Mouse (Mus musculus): ENCODE measurements around the gene Synrg.

- no peak for TF ChIP-seq MXI1 (IDR thresholded peaks at IDR 0.05; ENCODE audit: low read depth, low read length)
- TF ChIP-seq MAX (IDR thresholded peaks at IDR 0.05; ENCODE audit: low read length), result no peak
- TF ChIP-seq GABPA (IDR thresholded peaks at IDR 0.05; ENCODE audit: insufficient replicate concordance, low read depth, low read length), result no peak
- TF ChIP-seq JUND (conservative IDR thresholded peaks at IDR 0.05; ENCODE audit: low read depth, low read length), result no peak
- no peak for TF ChIP-seq CTCF (conservative IDR thresholded peaks at IDR 0.05 in 1 of 2, IDR thresholded peaks at IDR 0.05 in 1 of 2; ENCODE audit: low read depth in 2 of 2, low read length in 2 of 2)
- TF ChIP-seq E2F4 (IDR thresholded peaks at IDR 0.05; ENCODE audit: insufficient replicate concordance, low read depth, low read length), result no peak
- no peak for TF ChIP-seq NELFE (IDR thresholded peaks at IDR 0.05; ENCODE audit: low read depth, low read length)
- no peak for TF ChIP-seq MAFK (IDR thresholded peaks at IDR 0.05; ENCODE audit: insufficient replicate concordance, low read length)
- no peak for TF ChIP-seq USF1 (IDR thresholded peaks at IDR 0.05; ENCODE audit: low read depth, low read length)
- TF ChIP-seq POLR2A (IDR thresholded peaks at IDR 0.05; ENCODE audit: low read depth, low read length), result no peak
- TF ChIP-seq POLR2AphosphoS2 (IDR thresholded peaks at IDR 0.05; ENCODE audit: low read depth, low read length), result no peak
Measured at GRCm38 (mm10) chr11:84047270-84047669, 83.0 kb downstream of the Synrg start.

Data from CH12.LX (cell line).